Mouse (Mus musculus) forebrain, postnatal 0 days (tissue): ENCODE data around the gene Adora3. TPM values are rescaled to one million over a fixed set of nuclear protein-coding genes. Genes with fewer than 3 reads are reported as not detected.
"Not testable (repeated sequence)": the region's sequence is repeated elsewhere in the genome, so short reads cannot be mapped to it uniquely, and the experiment has no call there.

Experiments
- ATAC-seq: fragments of 200-750 bp; cut with Nextera tagmentation; 2 replicates; pipeline ENCODE4 v1.8.0; 2017; ENCODE audit warnings: mild to moderate bottlenecking, moderate library complexity
- DNase-seq: peaks from one replicate; pipeline ENCODE4 v3.0.0-alpha.2; 2015
- H3K27ac ChIP-seq: fragments of 300-500 bp; sonication (generic); 2 replicates; pipeline ENCODE4 v1.5.1; 2014; ENCODE audit warnings: low read depth, mild to moderate bottlenecking, antibody characterized with exemption, low read length, moderate library complexity, mixed read lengths
- H3K27me3 ChIP-seq: fragments of 300-500 bp; sonication (generic); 2 replicates; pipeline ENCODE4 v1.6.1; 2014; ENCODE audit warnings: mild to moderate bottlenecking, low read length, mixed read lengths; ENCODE audit not compliant: insufficient read depth
- H3K36me3 ChIP-seq: fragments of 300-500 bp; sonication (generic); 2 replicates; pipeline ENCODE4 v1.6.1; 2014; ENCODE audit warnings: mild to moderate bottlenecking, moderate library complexity; ENCODE audit not compliant: insufficient read depth
- H3K4me1 ChIP-seq: fragments of 300-500 bp; sonication (generic); 2 replicates; pipeline ENCODE4 v1.6.1; 2014; ENCODE audit warnings: antibody characterized with exemption; ENCODE audit not compliant: insufficient read depth
- H3K4me2 ChIP-seq: fragments of 300-500 bp; sonication (generic); 2 replicates; pipeline ENCODE4 v1.6.1; 2014; ENCODE audit warnings: low read depth, mild to moderate bottlenecking, moderate library complexity
- H3K4me3 ChIP-seq: fragments of 300-500 bp; sonication (generic); 2 replicates; pipeline ENCODE4 v1.5.1; 2014; ENCODE audit warnings: low read depth, low read length, mixed read lengths
- H3K9ac ChIP-seq: fragments of 300-500 bp; sonication (generic); 2 replicates; pipeline ENCODE4 v1.6.1; 2014; ENCODE audit warnings: mild to moderate bottlenecking
- H3K9me3 ChIP-seq: fragments of 300-500 bp; sonication (generic); 2 replicates; pipeline ENCODE4 v1.6.1; 2016; ENCODE audit warnings: low read length
- CTCF ChIP-seq: sonication (generic); IDR thresholded peaks from 2 replicates; pipeline ENCODE4 v1.5.1; 2016; ENCODE audit warnings: antibody characterized with exemption, control low read depth, low read depth
- WGBS: fragments of 180-500 bp; shearing (Covaris S2); extraction: QIAGEN DNeasy Blood & Tissue Kit; methylation state at CpG from one replicate; pipeline ENCODE4 v1.1.7; 2014; 5-methylcytosine and 5-hydroxymethylcytosine counted together
- polyA plus RNA-seq: library from polyadenylated mRNA; unstranded; fragments of >200 nt; fragmentation: Nextera tagmentation; extraction: Ambion mirVana; gene quantifications from 2 replicates; pipeline ENCODE4 v1.2.1, GENCODE M21; 2015
- total RNA-seq: library from RNA; depleted of rRNA; stranded (reverse); fragments of >200 nt; gene quantifications from 2 replicates; pipeline ENCODE4 v1.2.3, GENCODE M21; 2014

Adora3 gene
- total and polyA plus RNA-seq, 2 experiments from 2014 or later, result 0.14 to 0.35 TPM

DNA sequence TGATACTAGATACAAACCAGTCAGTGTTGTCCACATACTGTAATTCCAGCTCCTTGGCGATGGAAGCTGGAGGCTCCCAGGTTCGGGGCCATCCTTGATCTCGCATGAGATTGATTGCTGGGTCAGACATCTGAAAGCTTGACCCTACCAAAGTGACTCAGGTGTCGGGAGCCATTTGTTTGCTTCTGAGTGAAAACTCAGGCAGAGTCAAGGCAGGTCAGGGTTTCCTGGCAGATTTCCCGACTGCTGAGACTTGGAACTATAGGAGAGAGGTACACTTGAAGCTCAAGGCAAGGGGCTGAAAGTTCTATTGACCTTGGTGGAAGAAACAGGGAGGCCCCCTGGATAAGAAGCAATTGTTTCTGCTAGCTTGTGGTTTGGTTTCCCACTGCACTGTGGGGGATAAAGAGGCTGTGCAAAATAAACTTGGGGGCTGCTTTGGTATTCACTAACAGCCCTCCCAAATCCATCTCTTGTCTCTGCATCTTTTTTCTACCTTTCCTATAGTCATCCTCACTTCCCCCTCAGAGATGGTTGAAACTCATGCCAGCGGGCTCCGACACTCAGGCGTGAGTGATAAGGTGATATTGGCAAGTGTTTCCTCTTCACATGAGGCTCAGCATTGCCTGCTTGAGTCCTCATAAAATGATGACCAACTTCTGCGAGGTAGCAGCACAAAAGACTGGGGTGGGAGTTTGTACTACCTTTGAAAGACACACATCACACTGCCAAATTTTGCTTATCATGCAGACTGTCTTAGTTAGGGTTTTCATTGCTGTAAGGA is 41.6 kb downstream of the Adora3 start:
- Histone ChIP-seq H3K4me1 (no peaks in the 10 kb centered on the region), H3K27me3 (no peaks in the 10 kb centered on the region), H3K9me3 (no peaks in the 10 kb centered on the region), H3K36me3 (no peaks in the 10 kb centered on the region), H3K9ac (no peak overlapping the region), H3K4me2 (no peak overlapping the region), H3K4me3 (no peak overlapping the region), H3K27ac (no peak overlapping the region)
- DNase-seq (no peak), ATAC-seq (no peak)
- WGBS, result 83% methylated on average over 9 of the region's 9 CpGs
- TF ChIP-seq CTCF, result no peak

DNA sequence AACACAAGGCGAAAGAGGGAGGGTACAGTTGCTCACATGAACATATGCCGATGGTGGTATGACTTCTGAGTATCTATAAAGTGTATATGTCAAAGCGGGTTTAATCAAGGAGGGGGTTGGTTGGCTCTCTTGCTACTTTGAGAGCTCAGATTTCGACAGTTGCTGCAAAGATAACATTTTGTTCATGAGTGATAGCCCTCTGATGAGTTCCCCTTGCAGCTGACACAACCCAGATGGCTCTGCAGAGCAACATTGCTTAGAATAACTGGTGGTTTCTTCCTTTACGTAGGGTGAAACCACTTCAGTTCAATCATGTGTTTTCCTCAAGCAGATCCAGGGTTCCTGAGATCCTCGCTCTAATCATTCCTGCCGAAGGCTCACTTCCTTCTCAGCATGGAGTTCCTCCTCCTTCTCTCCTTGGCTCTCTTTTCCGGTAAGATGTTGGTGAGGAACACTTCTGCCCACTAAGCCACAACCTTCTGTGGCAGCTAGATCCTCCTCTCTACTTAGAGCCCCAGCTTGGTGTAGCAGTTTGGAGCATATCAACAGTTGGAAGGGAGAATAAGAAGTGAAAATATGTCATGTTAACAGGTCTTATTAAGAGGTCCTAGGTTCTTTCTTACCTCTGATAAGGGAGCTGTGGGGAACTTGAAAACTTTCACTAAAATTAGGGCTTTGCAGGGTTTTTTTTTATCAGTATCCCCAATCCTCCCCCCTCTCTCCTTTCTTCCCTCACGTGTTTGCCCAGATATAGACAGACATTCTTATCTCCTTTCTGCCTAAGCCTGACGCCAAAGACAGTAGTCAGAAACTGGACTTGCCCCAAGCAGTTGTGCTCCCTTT is 43.4 kb downstream of the Adora3 start:
- no peak overlapping the region for H3K27ac ChIP-seq
- WGBS, result 82% methylated on average over 10 of the region's 10 CpGs
- no peaks in the 10 kb centered on the region for H3K36me3 ChIP-seq
- no peak overlapping the region for H3K4me2 ChIP-seq
- ATAC-seq, result peak; percentile 36; the same call in 1 of the 2 replicates
- TF ChIP-seq CTCF, result no peak
- no peak overlapping the region for H3K9ac ChIP-seq
- H3K27me3 ChIP-seq, result no peaks in the 10 kb centered on the region
- H3K4me1 ChIP-seq, result no peaks in the 10 kb centered on the region
- H3K4me3 ChIP-seq, result no peak overlapping the region
- H3K9me3 ChIP-seq, result no peaks in the 10 kb centered on the region
- no peak for DNase-seq

DNA sequence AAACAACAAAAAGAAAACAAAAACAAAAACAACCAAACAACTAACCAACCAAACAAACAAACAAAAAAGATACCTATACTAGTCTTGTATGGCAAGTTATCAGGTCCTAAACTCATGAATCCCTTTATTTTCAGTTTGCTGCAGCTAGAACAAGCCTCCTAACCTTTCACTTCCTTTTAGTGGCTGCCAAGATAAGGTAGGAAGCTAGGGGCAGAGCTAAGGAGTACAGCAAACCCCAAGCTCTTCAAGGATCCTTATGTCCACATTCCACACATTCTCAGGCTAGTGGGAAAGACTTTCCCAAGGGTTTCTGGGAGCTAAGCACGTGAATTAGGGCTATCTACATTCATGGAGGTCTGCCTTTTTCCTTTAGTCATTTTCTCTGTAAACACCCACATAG is 44.6 kb downstream of the Adora3 start:
- Histone ChIP-seq H3K9ac (no peak overlapping the region), H3K4me1 (no peaks in the 10 kb centered on the region), H3K36me3 (no peaks in the 10 kb centered on the region), H3K27me3 (no peaks in the 10 kb centered on the region), H3K4me2 (no peak overlapping the region), H3K9me3 (no peaks in the 10 kb centered on the region), H3K4me3 (no peak overlapping the region), H3K27ac (no peak overlapping the region)
- DNase-seq, result no peak
- TF ChIP-seq CTCF, result no peak
- WGBS, result 38% methylated on average over 1 of the region's 1 CpGs
- ATAC-seq, result no peak

DNA sequence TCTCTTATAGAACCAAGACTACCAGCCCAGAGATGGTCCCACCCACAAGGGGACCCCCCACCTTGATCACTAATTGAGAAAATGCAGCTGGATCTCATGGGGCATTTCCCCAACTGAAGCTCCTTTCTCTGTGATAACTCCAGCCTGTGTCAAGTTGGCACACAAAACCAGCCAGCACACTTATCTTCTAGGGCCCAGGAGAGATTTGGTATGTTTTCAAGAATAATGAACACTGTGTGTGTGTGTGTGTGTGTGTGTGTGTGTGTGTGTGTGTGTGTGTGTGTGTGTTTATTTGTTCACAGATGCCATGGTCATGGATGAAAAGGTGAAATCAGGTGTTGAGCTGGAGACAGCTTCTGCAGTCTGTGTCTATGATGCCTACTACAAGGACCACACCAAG is 45.8 kb downstream of the Adora3 start:
- not testable (repeated sequence) for DNase-seq, H3K27ac ChIP-seq, ATAC-seq, H3K27me3 ChIP-seq, H3K4me2 ChIP-seq, H3K9ac ChIP-seq, H3K4me1 ChIP-seq, H3K36me3 ChIP-seq, H3K9me3 ChIP-seq, H3K4me3 ChIP-seq

DNA sequence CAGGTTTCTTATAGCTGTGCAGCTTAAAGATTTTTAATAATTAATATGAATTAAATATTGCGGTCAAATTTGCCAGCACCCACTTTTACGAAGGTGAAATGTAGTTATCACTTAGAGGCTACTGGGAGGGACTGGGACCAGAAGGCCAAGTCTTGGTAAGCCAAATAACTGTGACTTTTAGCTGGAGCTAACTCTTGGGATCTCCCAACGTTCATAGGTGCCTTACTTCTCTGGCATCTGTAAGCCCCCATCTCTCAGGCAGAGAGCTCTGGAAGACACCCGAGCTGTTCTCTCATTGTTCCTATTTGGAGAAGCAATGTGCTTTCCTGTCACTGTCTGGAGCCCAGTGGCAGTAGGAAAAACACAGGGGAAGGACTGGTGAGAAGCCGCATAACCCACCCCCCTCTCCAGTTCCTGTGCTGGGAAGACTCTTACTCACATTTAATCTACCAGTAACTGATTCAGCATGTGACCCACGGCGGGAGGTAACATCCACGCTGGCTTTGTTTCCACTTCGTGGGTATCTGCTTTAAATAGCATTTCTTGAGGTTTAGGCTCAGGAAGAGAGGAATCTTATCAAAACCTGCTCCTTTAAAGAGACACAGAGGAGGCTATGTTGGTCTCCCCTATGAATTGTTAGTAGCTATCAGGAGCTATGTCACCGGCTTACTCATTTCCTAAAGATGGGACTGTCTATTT is 47.1 kb downstream of the Adora3 start:
- no peaks in the 10 kb centered on the region for H3K27me3 ChIP-seq
- no peaks in the 10 kb centered on the region for H3K36me3 ChIP-seq
- no peak overlapping the region for H3K4me2 ChIP-seq
- 75% methylated on average over 10 of the region's 10 CpGs for WGBS
- TF ChIP-seq CTCF, result no peak
- H3K4me3 ChIP-seq, result no peak overlapping the region
- H3K9me3 ChIP-seq, result no peaks in the 10 kb centered on the region
- DNase-seq (no peak), ATAC-seq (no peak)
- H3K9ac ChIP-seq, result no peak overlapping the region
- H3K4me1 ChIP-seq, result no peaks in the 10 kb centered on the region
- H3K27ac ChIP-seq, result no peak overlapping the region

DNA sequence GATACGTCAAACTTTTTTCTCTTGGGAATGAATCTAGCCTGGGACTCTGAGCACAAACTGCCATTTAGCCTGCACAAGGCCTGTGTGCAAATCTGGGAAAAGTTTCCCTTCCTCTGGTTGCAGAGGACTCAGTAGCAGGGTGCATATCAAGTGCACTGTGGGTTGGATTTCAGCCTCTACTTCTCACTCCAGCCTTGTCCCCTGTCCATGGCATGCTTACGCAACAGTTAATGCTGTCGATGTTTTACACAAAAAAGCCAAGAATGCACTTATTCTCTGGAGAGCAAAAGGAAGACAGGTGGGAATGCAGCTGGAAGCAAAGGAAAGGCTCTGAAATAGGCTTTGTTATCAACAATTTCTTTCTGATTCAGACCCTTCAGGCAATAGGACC is 47.7 kb downstream of the Adora3 start:
- H3K4me3 ChIP-seq, result no peak overlapping the region
- TF ChIP-seq CTCF, result no peak
- no peaks in the 10 kb centered on the region for H3K27me3 ChIP-seq
- no peaks in the 10 kb centered on the region for H3K36me3 ChIP-seq
- no peak overlapping the region for H3K4me2 ChIP-seq
- no peak overlapping the region for H3K9ac ChIP-seq
- no peak overlapping the region for H3K27ac ChIP-seq
- ATAC-seq (no peak), DNase-seq (no peak)
- 74% methylated on average over 3 of the region's 3 CpGs for WGBS
- no peaks in the 10 kb centered on the region for H3K4me1 ChIP-seq
- H3K9me3 ChIP-seq, result no peaks in the 10 kb centered on the region

DNA sequence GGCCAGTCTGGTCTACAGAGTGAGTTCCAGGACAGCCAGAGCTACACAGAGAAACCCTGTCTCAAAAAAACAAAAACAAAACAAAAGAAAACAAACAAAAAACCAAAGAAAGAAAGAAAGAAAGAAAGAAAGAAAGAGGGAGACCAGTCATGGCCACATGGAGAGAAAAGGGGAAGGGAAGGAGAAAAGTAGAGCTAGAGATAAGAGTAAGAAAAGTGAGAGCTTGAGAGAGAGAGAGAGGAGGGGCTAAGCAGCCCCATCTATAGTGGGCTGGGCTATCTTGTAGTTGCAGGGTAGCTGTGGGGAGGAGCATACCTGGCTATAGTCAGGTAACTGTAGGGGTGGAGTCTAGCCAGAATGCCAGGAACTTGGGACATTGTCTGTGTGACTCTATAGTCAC is 50.1 kb downstream of the Adora3 start:
- H3K27ac ChIP-seq, DNase-seq: not testable (repeated sequence)

More for the DNA sequence above, 50.1 kb downstream of the Adora3 start:
- H3K9me3 ChIP-seq, H3K9ac ChIP-seq, H3K4me2 ChIP-seq, H3K36me3 ChIP-seq, ATAC-seq, H3K27me3 ChIP-seq, H3K4me3 ChIP-seq, H3K4me1 ChIP-seq: not testable (repeated sequence)
